Mouse (Mus musculus) erythroblast, embryonic 14.5 days (primary cell): Measurements from ENCODE around the gene Cnksr3.

Source experiments
- GATA1 ChIP-seq: IDR thresholded peaks from 2 replicates; pipeline ENCODE4 v1.6.1; 2012; ENCODE audit warnings: low read length, inconsistent platforms, mixed read lengths
- TAL1 ChIP-seq: IDR thresholded peaks from 3 replicates; pipeline ENCODE4 v1.6.1; 2012; ENCODE audit warnings: low read length, inconsistent platforms, mixed read lengths

GRCm38 (mm10) chr10:7069090-7069489 lies 142.9 kb downstream of the Cnksr3 start:
- TF ChIP-seq GATA1 (no peak), TAL1 (no peak)
